Mouse (Mus musculus) kidney, adult 11 months (tissue): ENCODE measurements around the gene Tbx6.

Experiments
- DNase-seq: peaks from one replicate; pipeline ENCODE4 v3.0.0; 2022

Gene Tbx6

GRCm38 (mm10) chr7:126821835-126822511, 40.7 kb downstream of the Tbx6 start:
- peak; percentile 62 for DNase-seq

DNA sequence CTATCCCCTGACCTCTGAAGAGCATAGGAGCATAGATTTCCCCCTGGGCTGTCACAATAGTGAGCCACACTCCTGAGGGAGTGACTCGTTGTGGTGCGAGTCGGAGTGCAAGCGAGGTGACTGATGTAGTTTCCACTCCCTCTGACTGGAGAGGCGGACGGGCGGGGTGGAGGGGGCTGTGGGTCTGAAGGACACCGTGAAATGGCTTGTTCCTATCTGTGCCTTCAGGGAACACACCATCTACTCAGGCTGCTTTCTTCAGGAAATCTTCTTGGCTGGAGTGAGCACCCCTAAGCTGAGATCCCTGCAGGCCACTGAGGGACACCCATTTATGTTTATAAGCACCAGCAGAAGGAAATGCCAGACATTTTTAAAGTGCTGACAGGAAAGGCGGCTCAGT, 41.5 kb downstream of the Tbx6 start:
- DNase-seq, result no peak

DNA sequence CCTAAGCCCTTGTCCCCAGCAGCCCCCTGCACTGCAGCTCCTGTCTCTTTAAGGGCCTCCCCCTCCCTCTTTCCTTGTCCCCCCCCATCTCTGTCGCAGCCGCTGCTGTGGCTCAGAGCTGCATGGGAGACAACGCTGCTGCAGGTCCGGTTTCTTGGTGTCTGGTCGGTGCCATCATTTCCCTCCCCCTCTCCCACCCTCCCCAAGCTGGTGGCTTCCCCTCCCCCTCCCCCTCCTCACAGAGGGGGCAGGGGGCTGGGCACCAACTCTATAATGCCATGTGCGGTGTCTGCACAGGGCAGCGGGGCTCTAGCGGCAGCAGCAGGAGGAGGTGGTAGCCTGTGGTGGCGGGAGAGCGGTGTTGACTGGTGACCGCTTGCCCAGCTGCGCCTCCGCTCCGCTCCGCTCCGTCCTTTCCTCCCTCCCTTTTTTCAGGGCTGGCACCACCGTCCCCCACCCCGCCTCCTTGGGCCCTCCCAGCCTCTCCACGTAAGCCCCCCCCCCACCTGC, 42.0 kb downstream of the Tbx6 start:
- no peak for DNase-seq

- DNase-seq, result no peak
Observed at GRCm38 (mm10) chr7:126823940-126824339, 42.7 kb downstream of the Tbx6 start.

DNA sequence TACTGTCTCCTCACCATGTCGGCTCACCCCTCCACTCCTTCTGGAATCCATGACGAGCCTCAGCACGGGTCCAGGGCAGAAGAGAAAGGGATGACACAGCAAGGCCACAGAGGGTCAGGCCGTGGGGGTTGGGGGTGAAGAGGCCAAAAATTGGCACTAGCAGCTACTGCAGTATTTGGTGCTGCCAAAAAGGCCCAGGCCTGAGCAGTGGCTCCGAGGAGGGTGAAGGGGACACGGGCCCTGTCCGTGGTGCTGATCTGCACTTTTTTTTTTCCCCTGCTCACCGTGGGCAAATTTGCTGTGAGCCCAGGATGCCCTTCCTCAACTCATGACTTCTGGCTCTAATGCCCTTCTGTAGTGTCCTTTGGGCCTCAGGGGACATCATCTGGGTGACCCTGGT, 44.1 kb downstream of the Tbx6 start:
- no peak for DNase-seq

DNA sequence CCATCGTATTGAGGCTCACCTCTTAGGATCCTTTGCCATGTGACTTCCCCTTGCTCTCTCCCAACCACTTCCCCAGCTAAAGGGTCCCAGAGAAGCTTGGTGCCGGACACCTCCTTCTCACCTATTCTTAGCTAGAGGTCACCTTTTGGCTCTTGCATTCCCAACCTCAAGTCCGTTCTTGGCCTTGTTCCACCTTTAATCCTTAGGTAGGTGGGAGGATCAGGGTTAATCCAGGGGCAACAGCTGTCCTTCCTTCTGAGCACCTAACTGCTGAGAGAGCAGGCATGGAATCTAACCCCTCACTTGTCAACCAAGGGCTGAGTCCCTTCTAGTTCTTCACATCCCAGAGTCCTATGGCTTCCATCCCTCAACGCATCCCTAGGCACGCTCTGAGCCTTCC, 44.7 kb downstream of the Tbx6 start:
- DNase-seq, result no peak

DNA sequence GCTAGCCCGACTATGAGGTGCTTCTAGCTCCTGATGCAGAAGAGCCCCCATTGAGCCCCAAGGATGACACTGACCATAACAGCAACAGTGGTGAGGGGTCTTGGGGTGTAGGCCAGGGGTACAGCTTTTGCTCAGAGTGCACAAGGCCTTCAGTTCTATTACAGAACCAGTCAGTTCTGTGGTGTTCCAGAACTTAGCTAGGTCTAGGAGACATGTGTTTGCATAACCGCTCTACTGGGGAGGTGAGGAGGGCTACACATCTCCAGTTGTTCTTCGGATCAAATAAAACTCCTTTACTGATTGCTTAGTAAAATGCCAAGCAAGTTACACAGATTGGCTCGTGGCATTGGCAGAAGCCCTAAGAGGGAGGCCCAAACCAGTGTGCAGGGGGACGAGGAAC, 50.3 kb downstream of the Tbx6 start, which contains the start of gene 4930451I11Rik:
Gene 4930451I11Rik (minus strand): TSS at position 101 of the 400 bp plus-strand sequence.
- no peak for DNase-seq

- peak; percentile 86 for DNase-seq
Observed at GRCm38 (mm10) chr7:126832036-126832598, 50.8 kb downstream of the Tbx6 start.

- DNase-seq, result no peak
Observed at GRCm38 (mm10) chr7:126833294-126833693, 52.0 kb downstream of the Tbx6 start.
